Mouse (Mus musculus) heart, embryonic 13.5 days (tissue): ENCODE measurements around the gene Comtd1. TPM values are rescaled to one million over a fixed set of nuclear protein-coding genes. Genes with fewer than 3 reads are reported as not detected.
A peak's percentile ranks its signal among the peaks of the same experiment; 100 is the strongest.

Source experiments
- ATAC-seq: fragments of 200-750 bp; cut with Nextera tagmentation; 2 replicates; pipeline ENCODE4 v1.8.0; 2017; ENCODE audit warnings: moderate TSS enrichment; ENCODE audit not compliant: insufficient number of reproducible peaks, low FRiP score, low TSS enrichment; ENCODE audit errors: extremely low read depth
- H3K27ac ChIP-seq: fragments of 300-500 bp; sonication (generic); replicated peaks from 2 replicates; pipeline ENCODE4 v1.5.1; 2015; ENCODE audit warnings: moderate library complexity, mild to moderate bottlenecking, inconsistent platforms
- H3K27me3 ChIP-seq: fragments of 300-500 bp; sonication (generic); replicated peaks from 2 replicates; pipeline ENCODE4 v1.6.1; 2015; ENCODE audit warnings: mild to moderate bottlenecking, inconsistent platforms
- H3K36me3 ChIP-seq: fragments of 300-500 bp; sonication (generic); 2 replicates; pipeline ENCODE4 v1.6.1; 2015; ENCODE audit warnings: mild to moderate bottlenecking, inconsistent platforms
- H3K4me1 ChIP-seq: fragments of 300-500 bp; sonication (generic); 2 replicates; pipeline ENCODE4 v1.6.1; 2015; ENCODE audit warnings: inconsistent platforms
- H3K4me2 ChIP-seq: fragments of 300-500 bp; sonication (generic); 2 replicates; pipeline ENCODE4 v1.6.1; 2015; ENCODE audit warnings: inconsistent platforms, mild to moderate bottlenecking, moderate library complexity
- H3K4me3 ChIP-seq: fragments of 300-500 bp; sonication (generic); 2 replicates; pipeline ENCODE4 v1.5.1; 2015; ENCODE audit warnings: moderate library complexity, mild to moderate bottlenecking, inconsistent platforms
- H3K9ac ChIP-seq: fragments of 300-500 bp; sonication (generic); 2 replicates; pipeline ENCODE4 v1.6.1; 2015; ENCODE audit warnings: inconsistent platforms, mild to moderate bottlenecking, moderate library complexity
- H3K9me3 ChIP-seq: fragments of 300-500 bp; sonication (generic); 2 replicates; pipeline ENCODE4 v1.6.1; 2016; ENCODE audit warnings: inconsistent platforms
- WGBS: fragments of 180-500 bp; shearing (Covaris S2); methylation state at CpG from one replicate; pipeline ENCODE4 v1.1.7; 2015; ENCODE audit warnings: mixed read lengths; 5-methylcytosine and 5-hydroxymethylcytosine counted together
- polyA plus RNA-seq: library from polyadenylated mRNA; unstranded; fragments of >200 nt; fragmentation: Nextera tagmentation; extraction: Ambion mirVana; gene quantifications from 2 replicates; pipeline ENCODE4 v1.2.1, GENCODE M21; 2015

Comtd1 gene
- polyA plus RNA-seq, 1 experiment from 2014 or later, result 36.7 TPM

GRCm38 (mm10) chr14:21851996-21852791 lies 3.4 kb upstream of the Comtd1 start:
- no peaks in the 10 kb centered on the region for H3K9me3 ChIP-seq
- no peak overlapping the region for H3K27ac ChIP-seq
- H3K4me1 ChIP-seq, result peaks cover 61% of the 10 kb centered on the region
- WGBS, result 72% methylated on average over 16 of the region's 16 CpGs
- no peaks in the 10 kb centered on the region; the same call in 1 of the 2 replicates for H3K27me3 ChIP-seq
- no peak overlapping the region for H3K4me3 ChIP-seq
- no peak for ATAC-seq
- H3K9ac ChIP-seq, result no peak overlapping the region
- H3K4me2 ChIP-seq, result peak overlapping the region; percentile 75; the same call in 1 of the 2 replicates
- no peaks in the 10 kb centered on the region for H3K36me3 ChIP-seq

- Histone ChIP-seq H3K27me3 (no peaks in the 10 kb centered on the region; the same call in 1 of the 2 replicates), H3K4me3 (no peak overlapping the region), H3K4me2 (peak overlapping the region; percentile 34; the same call in 1 of the 2 replicates), H3K27ac (no peak overlapping the region; the same call in 1 of the 2 replicates), H3K36me3 (peaks cover 14% of the 10 kb centered on the region), H3K4me1 (peaks cover 70% of the 10 kb centered on the region), H3K9me3 (no peaks in the 10 kb centered on the region), H3K9ac (peak overlapping the region; percentile 15; the same call in 1 of the 2 replicates)
- WGBS, result 47% methylated on average over 24 of the region's 24 CpGs
- no peak for ATAC-seq
These were observed 1.8 kb upstream of the Comtd1 start for GRCm38 (mm10) chr14:21850419-21851127.

- Histone ChIP-seq H3K4me1 (peaks cover 68% of the 10 kb centered on the region), H3K9ac (peak overlapping the region; percentile 15; the same call in 1 of the 2 replicates), H3K9me3 (no peaks in the 10 kb centered on the region), H3K4me2 (peak overlapping the region; percentile 100; the same call in 1 of the 2 replicates), H3K4me3 (no peak overlapping the region), H3K27me3 (no peaks in the 10 kb centered on the region; the same call in 1 of the 2 replicates), H3K36me3 (peaks cover 22% of the 10 kb centered on the region), H3K27ac (peak overlapping the region; percentile 20)
- 76% methylated on average over 13 of the region's 13 CpGs for WGBS
- ATAC-seq, result no peak
These were observed 994 bp upstream of the Comtd1 start for GRCm38 (mm10) chr14:21849524-21850418.

DNA sequence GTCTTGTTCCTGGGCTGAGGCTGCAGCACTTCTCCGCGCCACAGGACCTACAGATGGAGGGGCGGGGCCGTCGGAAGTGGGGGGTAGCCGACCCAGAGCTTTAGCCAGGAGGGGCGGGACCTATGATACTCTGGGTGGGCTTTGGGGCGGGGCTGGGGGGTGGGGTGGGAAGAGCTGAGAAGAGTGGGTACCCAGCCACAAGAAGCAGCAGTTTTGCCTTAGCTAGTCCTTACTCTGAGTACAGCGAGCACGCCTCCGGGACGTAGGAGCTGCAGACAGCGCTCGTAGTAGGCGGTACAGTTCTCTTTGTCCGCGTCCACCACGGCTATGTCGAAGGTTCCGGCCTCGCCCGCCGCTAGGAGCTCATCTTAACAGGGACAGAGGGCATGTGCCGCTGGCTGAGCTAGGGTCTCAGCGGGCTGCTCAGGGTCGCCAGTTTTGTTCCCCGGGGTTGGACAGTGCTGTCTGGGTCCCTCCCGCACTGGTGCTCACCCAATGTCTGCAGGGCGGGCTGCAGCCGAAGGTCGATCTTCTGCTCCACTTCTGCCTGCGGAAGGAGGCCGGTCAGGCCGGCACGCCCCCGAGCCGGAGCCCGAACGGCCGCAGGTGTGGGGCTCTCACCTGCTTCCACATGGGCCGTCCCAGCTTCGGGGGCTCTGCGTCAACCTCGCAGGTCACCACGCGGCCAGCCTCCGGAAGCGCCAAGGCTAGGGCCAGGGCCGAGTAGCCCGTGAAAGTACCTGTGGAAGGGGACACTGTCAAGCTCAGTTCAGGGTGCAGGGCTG lies 1.2 kb downstream of the Comtd1 start:
- Histone ChIP-seq H3K4me2 (peak overlapping the region; percentile 100), H3K9ac (peak overlapping the region; percentile 91), H3K4me3 (peak overlapping the region; percentile 75), H3K27ac (peak overlapping the region; percentile 85), H3K36me3 (peaks cover 44% of the 10 kb centered on the region), H3K27me3 (no peaks in the 10 kb centered on the region; the same call in 1 of the 2 replicates), H3K9me3 (no peaks in the 10 kb centered on the region), H3K4me1 (peaks cover 62% of the 10 kb centered on the region)
- peak; percentile 24 for ATAC-seq
- under 1% methylated on average over 50 of the region's 50 CpGs for WGBS

DNA sequence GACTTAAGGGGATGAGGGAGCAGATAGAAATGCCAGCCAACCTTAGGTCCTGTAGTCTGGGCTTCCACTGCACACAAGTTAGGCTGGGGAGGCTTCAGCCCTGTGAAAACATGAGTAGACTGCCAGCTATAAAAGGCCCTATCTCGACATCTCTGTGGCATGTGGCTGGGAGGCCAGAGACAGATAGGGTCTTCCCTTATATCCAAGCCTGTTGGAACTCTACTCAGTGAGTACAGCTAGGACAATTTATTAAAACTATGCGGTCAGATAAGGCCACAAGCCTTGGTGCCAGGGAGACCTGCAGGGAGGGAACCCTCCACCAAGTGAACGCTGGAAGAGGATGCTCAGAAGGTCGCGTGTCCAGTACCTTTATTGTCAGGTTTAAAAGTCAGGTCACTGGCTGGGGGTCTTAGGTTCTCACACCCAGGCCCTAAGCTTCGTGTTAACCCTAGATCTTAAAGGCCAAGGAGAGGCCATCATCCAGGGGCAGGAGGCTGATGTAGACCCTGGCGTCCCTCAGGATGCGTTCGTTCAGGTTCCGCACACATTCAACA lies 1.9 kb downstream of the Comtd1 start:
- peak overlapping the region; percentile 100 for H3K4me2 ChIP-seq
- no peaks in the 10 kb centered on the region for H3K9me3 ChIP-seq
- 13% methylated on average over 10 of the region's 10 CpGs for WGBS
- peaks cover 51% of the 10 kb centered on the region for H3K36me3 ChIP-seq
- no peak for ATAC-seq
- peaks cover 64% of the 10 kb centered on the region for H3K4me1 ChIP-seq
- H3K27ac ChIP-seq, result peak overlapping the region; percentile 85
- peak overlapping the region; percentile 75 for H3K4me3 ChIP-seq
- peak overlapping the region; percentile 91 for H3K9ac ChIP-seq
- no peaks in the 10 kb centered on the region; the same call in 1 of the 2 replicates for H3K27me3 ChIP-seq

GRCm38 (mm10) chr14:21843263-21843662 lies 5.5 kb downstream of the Comtd1 start:
- ATAC-seq, result no peak
- Histone ChIP-seq H3K27me3 (no peaks in the 10 kb centered on the region), H3K9me3 (no peaks in the 10 kb centered on the region), H3K27ac (peak overlapping the region; percentile 70), H3K36me3 (peaks cover 87% of the 10 kb centered on the region), H3K4me3 (no peak overlapping the region), H3K4me1 (peaks cover 57% of the 10 kb centered on the region), H3K4me2 (no peak overlapping the region), H3K9ac (peak overlapping the region; percentile 63)
- 23% methylated on average over 6 of the region's 6 CpGs for WGBS

DNA sequence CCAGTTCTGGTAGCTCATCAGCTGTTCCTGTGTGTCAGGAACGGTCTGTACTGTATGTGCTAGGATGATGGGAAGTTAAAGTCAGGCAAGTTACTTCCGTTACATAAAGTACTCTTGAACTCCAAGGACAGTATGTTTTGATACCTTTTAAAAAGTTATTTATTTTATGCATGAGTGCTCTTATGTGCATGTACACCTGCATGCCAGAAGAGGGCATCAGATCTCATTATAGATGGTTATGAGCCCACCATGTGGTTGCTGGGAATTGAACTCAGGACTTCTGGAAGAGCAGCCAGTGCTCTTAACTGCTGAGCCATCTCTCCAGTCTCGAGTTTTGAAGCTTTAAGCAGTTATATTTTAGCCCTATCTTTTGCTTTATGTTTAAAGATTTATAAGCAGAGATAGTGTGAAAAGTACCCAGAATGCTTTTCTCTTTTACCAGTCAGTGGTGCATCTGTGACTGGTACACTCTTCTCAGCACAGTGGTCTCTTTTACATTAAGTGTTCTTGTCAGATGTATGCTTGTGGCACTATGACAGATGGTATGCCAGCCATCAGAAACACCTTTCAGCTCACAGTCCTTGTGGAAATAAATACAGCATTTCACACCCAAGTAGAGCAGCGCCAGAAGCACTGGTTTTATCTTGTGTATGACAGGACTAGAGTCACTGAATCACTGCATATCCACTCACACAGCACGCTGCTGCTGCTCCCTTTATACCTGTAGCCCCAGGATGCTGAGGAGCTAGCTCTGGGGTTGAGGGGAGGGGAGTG lies 6.8 kb downstream of the Comtd1 start:
- H3K27me3 ChIP-seq, result no peaks in the 10 kb centered on the region
- no peaks in the 10 kb centered on the region for H3K9me3 ChIP-seq
- H3K4me1 ChIP-seq, result peaks cover 56% of the 10 kb centered on the region
- H3K9ac ChIP-seq, result peak overlapping the region; percentile 54; the same call in 1 of the 2 replicates
- 58% methylated on average over 5 of the region's 5 CpGs for WGBS
- peaks cover 100% of the 10 kb centered on the region for H3K36me3 ChIP-seq
- H3K27ac ChIP-seq, result peak overlapping the region; percentile 70
- no peak overlapping the region for H3K4me3 ChIP-seq
- ATAC-seq, result no peak
- no peak overlapping the region for H3K4me2 ChIP-seq

GRCm38 (mm10) chr14:21838336-21839017 lies 10.3 kb downstream of the Comtd1 start:
- WGBS, result 42% methylated on average over 8 of the region's 8 CpGs
- peak overlapping the region; percentile 21 for H3K27ac ChIP-seq
- no peak overlapping the region for H3K9ac ChIP-seq
- H3K4me1 ChIP-seq, result peaks cover 64% of the 10 kb centered on the region
- ATAC-seq, result no peak
- H3K36me3 ChIP-seq, result peaks cover 100% of the 10 kb centered on the region
- no peaks in the 10 kb centered on the region for H3K9me3 ChIP-seq
- no peaks in the 10 kb centered on the region for H3K27me3 ChIP-seq
- H3K4me2 ChIP-seq, result no peak overlapping the region
- no peak overlapping the region for H3K4me3 ChIP-seq

DNA sequence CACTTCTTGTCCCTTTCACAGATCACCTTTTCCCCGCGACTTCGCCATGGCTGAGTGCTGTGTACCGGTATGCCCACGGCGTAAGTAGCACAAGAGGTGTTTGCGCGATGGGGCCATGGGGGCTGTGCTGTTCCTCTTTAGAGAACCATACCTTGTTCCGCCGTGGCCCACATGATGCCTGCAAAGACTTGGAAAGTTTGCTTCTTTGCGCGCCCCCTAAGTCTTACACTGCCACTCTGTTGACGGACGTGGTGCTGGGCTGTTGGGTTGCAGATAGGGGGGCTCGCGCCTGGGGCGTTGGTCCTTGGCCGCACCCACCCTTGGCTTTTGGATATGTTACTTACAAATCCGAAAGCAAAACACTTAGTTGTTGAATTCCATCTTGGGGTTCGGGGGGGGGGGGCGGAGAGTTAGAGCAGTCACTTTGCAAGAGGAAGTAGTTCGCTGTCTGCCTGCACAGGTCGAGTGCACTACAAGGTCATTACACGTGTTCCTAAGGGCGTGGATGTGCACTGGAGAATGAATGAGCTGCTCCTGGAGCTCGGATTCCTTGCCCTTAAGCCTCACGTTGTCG lies 16.9 kb downstream of the Comtd1 start:
- peaks cover 53% of the 10 kb centered on the region for H3K4me1 ChIP-seq
- peak overlapping the region; percentile 99 for H3K27ac ChIP-seq
- no peaks in the 10 kb centered on the region for H3K9me3 ChIP-seq
- H3K27me3 ChIP-seq, result no peaks in the 10 kb centered on the region
- peak overlapping the region; percentile 83 for H3K4me2 ChIP-seq
- H3K4me3 ChIP-seq, result peak overlapping the region; percentile 91
- under 1% methylated on average over 28 of the region's 28 CpGs for WGBS
- no peak for ATAC-seq
- peaks cover 43% of the 10 kb centered on the region for H3K36me3 ChIP-seq
- H3K9ac ChIP-seq, result peak overlapping the region; percentile 99
